Mouse (Mus musculus) cerebral cortex, adult 2 months (tissue): ENCODE results near the gene Pomt1.

Source experiments
- WGBS: fragments of 180-500 bp; shearing (Covaris S2); methylation state at CpG from one replicate; pipeline ENCODE4 v1.1.7; 2018; 5-methylcytosine and 5-hydroxymethylcytosine counted together

Gene Pomt1

DNA sequence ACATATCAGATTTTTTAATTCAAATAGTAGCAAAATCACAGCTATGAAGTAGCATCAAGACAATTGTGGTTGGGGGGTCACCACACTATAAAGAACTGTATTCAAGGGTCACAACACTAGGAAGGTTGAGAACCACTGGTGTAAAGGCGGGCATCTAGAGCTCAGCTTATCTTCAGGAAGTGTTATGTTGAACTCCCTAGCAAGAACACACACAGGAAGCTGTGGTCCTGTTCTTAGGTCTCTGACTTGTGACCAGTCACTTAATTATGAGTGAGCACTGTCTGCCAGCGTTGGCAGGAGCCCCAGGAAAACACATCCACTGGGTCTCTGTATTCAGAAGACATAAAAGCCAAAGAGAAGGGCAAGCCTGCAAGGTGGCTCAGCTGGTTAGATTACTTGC, 45.9 kb downstream of the Pomt1 start:
- 91% methylated on average over 2 of the region's 2 CpGs for WGBS

DNA sequence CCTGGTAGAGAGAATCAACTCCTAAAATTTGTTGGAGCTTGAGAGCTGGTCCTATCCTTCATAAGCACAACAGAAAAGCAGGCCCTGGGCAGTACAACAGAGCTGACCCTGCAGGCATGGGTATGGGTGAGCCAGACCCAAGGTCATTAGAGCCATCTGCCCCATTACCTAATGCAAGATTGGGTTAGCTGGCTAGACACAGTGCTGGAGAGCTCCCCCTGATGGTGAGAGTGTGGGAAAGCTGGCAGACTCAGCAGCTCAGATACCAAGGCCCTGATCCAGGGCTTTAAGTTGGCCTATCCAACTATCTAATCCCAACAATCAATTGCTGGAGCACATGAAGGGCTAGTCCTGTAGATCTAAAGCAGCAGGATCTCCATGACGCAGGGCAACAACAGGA, 46.3 kb downstream of the Pomt1 start:
- WGBS = 82% methylated on average over 1 of the region's 1 CpGs

DNA sequence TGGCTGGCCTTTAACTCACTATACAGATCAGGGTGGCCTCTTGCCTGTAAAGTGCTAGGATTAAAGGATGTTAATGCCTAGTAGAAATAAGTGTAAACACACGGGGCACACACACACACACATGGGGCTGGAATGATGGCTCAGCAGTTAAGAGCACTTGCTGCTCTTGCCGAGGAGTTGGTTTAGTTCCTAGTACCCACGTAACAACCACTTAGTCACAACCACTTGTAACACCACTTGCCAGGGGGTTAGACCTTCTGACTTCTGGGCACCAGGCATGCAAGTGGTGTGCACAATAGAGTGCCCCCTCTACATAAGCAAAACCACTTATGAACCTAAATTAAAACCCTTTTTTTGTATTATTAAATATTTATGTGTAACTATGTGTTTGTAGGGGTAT, 47.6 kb downstream of the Pomt1 start:
- 75% methylated on average over 3 of the region's 3 CpGs for WGBS

DNA sequence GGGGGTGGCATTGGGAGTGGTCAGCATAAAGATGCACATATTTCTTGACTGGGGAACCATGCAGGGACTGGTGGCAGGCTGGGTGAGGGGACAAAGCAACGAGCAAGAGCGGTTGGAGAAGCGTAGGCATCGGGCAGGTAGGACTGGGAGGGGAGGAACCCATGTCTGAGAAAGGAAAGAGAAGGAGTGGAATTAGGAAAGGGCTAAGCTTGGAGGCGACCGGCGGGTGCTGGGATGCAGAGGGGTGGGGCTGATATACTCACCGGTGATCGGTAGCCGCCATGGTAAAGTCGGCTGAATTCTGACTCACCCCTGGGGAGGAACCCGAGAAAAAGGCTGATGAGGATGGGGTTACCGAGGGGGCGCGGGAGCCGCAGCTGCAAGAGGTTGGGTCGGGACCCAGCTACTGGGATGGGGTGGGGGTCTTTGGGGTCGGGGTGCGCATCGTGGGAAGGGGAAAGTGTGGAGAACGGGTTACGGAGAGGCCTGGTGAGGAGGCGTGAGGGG, 51.0 kb downstream of the Pomt1 start, which contains the start of gene Golga2:
Gene Golga2 (plus strand): TSS at position 51 of the 507 bp plus-strand sequence.
- WGBS = under 1% methylated on average over 23 of the region's 23 CpGs

DNA sequence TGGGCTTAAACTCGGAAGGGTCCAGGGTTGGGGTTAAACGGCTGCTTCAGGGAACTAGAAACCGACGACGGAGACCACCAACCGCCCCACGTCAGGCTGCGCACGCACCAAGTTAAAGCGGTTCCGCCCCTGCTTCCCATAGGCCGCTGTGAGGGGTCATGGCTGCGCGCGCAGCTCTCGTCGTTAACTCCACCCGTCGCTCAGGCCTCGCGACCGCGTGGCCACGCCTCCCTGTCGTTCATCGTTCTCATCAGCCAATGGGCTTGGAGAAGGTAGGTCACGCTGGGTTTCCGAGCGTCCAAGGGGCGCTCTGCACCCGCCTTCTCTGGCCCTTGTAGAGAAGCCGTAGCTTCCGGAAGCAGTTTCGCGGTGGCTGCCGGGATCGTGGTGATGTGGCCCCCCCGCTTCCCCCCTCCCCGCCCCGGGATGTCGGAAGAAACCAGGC, 51.6 kb downstream of the Pomt1 start, which contains the start of gene Swi5:
Gene Swi5 (minus strand): TSS at position 153 of the 445 bp plus-strand sequence.
- WGBS = 1% methylated on average over 41 of the region's 41 CpGs

DNA sequence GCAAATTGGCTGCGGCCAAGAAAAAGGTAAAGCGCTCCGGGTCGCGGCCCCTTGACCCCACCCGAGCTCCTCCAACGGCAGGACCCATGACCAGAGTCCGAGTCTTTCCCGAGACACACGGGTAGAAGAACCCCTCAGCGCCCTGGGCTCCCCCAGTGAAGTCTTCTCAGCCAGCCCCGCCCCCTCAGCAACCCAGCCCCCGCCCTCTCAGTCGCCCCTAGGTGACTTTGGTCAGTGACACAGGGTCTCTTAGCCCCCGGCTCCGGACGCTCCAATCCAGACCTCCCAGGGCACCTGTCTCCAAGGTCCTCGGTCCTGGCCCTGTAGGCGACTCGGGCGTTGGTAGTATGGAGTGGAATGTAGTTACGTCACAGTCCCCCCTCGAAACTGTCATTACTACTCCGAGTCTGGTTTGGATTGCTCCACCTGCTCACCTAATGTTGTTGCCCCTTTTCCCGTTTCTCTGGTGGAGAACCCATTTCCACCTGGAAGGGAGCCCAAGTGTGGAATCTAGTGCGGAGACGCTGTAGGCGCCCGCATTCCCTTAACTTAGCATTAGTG, 52.1 kb downstream of the Pomt1 start:
- under 1% methylated on average over 29 of the region's 29 CpGs for WGBS

DNA sequence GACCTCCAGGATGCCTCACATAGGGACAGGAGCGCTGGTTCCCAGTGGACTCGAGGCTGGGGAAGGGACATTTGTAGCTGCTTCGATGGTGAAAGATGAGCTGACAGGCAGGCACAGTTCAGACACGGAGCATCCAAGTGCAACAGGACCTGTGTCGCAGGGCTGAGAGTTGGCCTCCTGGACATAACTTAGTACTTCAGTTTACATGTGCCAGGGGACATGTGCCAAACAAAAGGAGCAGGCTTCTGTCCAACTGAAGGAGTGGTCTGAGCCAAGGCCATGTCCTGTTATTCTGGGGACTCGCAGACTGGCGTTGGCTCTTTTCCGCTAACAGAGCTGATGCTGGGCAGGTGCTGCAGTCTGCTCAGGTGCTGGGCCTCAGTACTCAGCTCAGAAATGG, 58.0 kb downstream of the Pomt1 start:
- 69% methylated on average over 8 of the region's 8 CpGs for WGBS

DNA sequence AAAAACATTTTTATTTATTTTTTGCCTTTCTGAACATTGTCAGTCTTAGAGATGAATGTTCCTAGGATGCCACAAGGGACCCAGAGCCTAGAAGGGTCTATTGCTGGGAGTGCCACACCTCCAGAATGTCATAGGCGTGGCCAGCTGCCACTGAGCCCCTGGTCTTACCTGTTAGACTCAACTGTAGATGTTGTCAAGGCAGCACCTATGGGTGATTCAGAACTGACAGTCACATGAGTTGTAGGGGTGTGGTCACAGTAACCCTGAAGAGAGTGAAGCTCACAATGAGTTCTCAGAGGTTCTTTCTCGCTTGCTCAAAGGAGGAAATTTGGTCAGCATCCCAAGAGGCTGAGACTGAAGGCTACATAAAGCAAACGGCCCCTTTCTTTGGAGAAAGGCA, 58.9 kb downstream of the Pomt1 start:
- WGBS = 90% methylated on average over 3 of the region's 3 CpGs

DNA sequence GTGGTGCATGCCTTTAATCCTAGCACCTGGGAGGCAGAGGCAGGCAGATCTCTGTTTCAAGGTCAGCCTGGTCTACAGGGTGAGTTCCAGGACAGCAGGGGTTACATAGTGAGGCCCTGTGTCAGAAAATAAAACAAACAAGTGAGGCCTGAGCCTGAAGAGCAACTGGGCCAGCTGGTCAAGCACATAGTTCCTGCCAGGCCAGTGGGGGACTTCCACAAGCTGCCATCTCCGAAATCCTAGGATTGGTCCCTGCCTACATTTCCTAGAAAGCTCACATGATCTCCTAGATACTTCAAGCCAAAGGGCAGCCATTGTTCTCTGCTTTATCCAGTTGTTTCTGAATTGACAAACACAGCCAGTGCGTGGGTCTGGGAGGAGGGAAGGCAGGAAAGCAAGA, 59.5 kb downstream of the Pomt1 start:
- 62% methylated on average over 2 of the region's 2 CpGs for WGBS

DNA sequence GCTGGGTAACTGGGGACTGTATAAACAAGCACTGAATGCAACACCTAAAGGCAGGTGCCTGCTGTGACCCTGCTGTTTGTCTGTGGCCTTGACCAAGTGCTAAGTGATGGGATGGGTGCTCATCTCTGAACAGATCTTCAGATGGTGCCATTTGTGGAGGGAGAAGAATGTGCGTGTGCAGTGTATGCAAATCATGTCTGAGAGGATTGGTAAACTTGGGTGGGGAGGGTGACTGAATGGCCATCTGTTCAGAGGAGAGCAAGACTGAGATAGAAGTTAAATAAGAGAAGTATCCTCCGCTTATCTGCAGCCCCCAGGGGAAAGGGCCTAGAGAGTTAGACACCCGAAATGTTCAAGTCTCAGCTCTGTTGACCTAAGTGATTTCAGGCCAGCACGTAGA, 63.1 kb downstream of the Pomt1 start:
- 65% methylated on average over 4 of the region's 4 CpGs for WGBS

DNA sequence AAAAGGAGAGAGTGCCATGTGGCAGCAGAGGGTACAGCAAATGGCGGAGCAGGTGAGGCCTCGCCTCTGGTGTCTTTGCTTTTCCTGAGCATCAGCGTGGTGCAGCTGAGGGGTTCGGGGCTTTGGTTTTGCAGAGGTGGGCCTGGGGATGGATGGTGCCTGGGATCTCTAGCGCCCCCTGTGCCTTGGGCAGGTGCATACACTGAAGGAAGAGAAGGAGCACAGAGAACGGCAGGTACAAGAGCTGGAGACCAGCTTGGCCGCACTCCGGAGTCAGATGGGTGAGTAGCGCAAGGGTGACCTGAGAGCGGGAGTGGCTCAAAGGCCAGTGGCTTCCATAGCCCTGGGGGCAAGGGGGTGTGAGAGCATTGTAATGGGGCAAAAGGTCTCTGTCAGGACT, 66.6 kb downstream of the Pomt1 start:
- 91% methylated on average over 10 of the region's 10 CpGs for WGBS

DNA sequence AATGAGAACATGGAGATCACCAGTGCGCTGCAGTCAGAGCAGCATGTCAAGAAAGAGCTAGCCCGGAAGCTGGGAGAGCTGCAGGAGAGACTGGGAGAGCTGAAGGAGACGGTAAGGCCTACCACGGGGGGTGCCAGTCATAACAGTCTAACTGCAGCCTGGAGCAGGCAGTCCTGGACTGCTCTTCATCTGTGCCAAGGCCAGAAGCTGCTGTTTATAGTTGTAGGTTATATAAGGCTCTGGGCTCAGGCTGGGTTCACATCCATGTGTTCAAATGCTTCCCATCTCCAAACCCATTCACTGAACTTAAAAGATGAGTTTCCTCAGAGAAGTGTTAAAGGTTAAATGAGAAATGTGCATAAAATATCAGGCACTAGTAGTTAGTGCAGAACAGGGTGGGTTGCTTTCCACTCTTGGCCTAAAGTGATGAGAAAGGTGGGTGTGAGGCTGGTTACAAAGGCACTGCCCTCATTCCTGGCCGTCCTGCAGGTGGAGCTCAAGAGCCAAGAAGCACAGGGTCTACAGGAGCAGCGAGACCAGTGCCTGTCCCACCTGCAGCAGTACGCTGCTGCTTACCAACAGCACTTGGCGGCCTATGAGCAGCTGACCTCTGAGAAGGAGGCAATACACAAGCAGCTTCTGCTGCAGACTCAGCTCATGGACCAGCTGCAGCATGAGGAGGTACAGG, 67.9 kb downstream of the Pomt1 start:
- 41% methylated on average over 8 of the region's 8 CpGs for WGBS
